Mouse (Mus musculus) A20 (cell line): ENCODE data around the gene Cmc1.

Source experiments
- DNase-seq: peaks from one replicate; pipeline ENCODE4 v3.0.0-alpha.2; 2011; ENCODE audit warnings: low read depth, low spot score

Cmc1 gene

DNA sequence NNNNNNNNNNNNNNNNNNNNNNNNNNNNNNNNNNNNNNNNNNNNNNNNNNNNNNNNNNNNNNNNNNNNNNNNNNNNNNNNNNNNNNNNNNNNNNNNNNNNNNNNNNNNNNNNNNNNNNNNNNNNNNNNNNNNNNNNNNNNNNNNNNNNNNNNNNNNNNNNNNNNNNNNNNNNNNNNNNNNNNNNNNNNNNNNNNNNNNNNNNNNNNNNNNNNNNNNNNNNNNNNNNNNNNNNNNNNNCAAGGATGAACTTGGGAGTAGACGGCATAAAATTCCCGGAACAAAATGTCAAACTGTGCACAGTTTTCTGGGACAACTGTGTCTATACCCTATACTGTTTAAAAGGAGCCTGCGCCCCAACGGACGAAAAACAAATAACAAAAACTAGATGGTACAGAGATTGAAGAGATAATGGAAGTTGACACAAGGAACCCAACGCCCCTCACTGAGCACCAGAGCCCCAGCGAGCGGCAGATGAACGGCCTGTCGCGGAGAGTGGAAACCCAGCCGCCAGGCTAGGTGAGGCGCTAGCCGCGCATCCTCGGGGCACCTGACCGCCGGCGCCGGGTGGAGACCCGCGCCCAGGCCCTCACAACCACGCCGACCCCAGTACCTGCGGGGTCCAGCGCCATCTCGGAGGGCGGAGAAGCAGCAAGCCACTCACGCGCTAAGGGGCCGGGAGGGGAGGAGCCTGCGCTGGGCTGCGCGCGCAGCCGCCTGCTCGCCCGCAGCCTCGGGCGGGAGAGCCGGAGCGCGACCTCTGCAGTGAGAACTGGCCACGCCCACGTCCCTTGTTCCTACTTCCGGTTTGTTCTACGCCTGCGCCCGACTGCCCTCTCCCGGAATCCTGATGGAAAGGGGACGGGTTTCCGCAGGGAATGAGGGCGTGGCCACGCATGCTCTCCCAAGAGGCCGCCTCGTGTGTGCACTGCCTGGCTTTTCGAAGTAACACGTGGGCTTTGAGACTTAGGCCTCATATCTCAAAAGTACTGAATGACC is at the start of gene Cmc1:
Gene Cmc1, minus strand, starts transcription at position 771 of the 996 bp plus-strand sequence.
- peak; percentile 95 for DNase-seq

DNA sequence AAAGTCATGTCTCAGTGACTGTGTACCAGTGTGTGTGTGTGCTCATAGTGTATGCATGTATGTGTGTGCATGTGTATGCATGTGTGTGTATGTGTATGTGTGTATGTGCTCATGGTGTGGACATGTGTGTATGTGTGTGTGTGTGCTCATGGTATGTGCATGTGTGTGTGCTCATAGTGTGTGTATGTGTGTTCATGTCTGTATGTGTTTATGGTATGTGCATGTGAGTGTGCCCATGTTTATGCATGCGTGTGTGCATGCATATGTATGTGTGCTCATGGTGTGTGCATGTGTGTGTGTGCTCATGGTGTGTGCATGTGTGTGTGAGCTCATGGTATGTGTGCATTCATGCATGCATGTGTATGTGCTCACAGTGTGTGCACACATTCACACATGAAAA is 48.6 kb upstream of the Cmc1 start:
- DNase-seq = no peak

GRCm38 (mm10) chr9:118196661-118197390 is 46.8 kb upstream of the Cmc1 start:
- DNase-seq = no peak

DNA sequence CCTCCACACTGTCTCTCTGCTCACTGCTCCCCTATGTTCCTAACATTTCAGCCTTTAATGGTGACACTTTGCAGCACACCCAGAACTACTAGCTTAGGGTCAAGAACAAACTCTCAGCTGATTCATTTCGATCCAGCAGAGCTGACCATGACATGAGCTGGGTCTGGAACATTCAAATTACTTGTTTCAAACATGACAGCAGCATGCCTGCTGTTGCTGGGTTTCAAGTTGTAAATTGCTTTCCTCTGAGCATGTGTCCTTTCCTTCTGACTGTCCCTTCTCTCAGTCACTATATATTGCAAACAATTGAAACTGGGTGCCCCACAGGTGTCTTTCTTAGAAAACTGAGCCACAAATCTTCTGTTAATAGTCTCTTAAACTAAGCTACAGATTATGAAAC is 43.3 kb upstream of the Cmc1 start:
- DNase-seq = peak; percentile 6

DNA sequence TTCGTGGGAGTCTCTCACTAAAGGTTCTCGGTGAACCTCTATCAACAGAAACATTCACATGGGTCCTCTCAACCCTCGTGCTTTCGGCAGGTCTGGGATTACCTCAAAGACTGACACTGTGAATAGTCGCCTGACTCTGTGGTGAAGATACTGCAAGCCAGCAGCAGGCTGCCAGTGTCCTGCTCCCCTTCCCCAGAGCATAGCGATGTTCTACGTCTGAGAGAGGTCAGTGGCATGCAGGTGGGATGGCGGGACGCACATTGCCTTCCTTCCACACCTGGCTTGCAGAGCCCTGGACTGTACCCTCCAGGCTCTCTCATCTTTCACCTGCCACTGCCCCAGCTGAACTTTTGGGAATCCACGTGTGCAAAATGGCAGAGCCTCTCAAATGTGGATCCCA is 41.3 kb upstream of the Cmc1 start:
- no peak for DNase-seq

DNA sequence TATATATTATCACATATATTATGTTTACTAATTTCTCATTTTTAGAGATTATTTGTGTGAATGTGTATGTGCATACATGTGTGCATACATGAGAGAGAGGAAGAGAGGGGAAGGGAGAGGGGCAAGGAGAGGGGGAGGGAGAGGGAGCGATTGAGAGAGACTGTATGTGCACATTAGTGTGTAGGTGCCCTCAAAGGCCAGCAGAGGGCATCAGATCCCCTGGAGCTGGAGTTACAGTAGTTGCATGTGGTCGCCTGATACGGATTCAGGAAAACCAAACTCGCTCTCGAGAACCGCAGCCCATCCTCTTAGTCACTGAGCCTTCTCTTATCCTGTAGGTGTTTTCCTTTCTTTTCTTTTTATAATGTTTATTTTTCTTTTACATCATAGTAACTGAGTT is 38.4 kb upstream of the Cmc1 start:
- no peak for DNase-seq

DNA sequence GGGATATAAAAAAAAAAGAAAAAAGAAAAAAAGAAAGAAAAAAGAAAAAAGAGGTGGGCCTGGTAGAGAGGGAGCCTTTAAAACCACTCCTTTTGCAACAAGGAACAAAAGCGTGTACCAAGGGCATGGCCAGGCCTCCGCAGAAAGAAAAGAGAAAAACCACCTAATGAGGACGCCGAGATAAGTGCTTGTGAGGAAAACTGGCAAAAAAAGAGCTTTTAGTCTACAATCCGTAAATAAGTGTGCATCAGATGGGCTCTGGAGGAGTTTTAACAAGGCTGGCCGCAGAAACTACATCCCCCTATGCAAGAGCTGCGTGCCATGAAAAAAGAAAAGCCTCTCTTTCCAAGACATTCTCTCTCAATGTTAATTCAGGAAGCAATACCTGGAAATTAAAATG is 37.4 kb upstream of the Cmc1 start:
- no peak for DNase-seq

- DNase-seq = no peak
Observed at GRCm38 (mm10) chr9:118186776-118187175, 36.8 kb upstream of the Cmc1 start.

DNA sequence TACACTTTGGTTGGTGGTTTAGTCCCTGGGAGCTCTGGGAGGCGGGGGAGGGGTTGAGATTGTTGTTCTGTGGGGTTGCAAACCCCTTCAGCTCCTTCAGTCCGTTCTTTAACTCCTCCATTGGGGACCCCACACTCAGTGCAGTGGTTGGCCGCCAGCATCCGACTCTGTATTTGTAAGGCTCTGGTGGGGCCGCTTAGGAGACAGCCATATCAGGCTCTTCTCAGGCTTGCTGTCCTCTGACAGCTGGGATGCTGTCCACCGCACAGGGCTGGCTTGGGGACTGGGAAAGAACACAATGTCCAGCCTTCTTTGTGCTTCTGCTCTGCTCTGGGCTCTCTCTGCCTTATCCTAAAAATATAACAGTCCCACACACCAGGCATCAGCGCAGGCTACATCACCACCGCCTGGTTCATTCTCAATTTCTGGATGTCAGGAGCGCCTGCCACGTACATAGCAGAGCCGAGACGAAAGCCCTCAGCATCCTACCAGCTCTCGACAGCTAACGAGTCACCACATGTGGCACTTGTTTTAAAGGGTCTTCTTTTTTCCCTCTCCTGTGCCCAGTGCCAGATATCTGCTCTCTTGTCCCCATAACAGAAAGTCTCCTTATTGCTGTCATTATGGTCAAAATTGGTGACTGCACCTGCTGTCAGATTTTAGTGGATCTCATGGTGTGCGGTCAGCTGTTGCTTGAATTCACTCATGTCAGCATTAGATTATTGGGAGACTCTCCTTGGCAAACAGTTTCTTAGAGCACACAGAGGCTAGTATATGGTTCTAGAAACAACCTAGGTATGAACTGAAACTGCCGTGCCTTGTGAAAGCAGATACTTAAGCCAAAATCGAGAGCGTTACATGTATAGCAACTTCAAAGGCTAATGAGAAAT is 29.4 kb upstream of the Cmc1 start:
- no peak for DNase-seq

DNA sequence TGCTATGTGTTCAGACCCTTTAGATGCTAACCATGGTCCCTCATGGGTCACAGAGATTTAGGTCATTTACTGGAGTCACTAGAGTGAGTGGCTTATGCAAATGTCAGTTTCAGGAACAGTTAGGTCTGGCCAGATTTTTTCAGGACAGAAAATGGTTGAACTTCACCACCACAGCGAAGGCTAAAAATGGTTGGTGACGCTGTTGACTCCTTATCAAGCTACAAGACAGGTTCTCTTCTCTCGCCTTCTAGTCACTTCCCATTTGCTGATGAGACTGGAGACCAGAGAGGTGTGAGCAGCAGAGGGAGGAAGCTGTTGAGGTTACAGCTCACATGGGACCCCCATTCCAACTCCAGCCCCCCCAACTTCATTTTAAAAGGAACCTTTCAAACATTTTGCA is 26.7 kb upstream of the Cmc1 start:
- no peak for DNase-seq

GRCm38 (mm10) chr9:118175411-118175810 is 25.4 kb upstream of the Cmc1 start:
- no peak for DNase-seq

GRCm38 (mm10) chr9:118173086-118173485 is 23.1 kb upstream of the Cmc1 start:
- DNase-seq = no peak

DNA sequence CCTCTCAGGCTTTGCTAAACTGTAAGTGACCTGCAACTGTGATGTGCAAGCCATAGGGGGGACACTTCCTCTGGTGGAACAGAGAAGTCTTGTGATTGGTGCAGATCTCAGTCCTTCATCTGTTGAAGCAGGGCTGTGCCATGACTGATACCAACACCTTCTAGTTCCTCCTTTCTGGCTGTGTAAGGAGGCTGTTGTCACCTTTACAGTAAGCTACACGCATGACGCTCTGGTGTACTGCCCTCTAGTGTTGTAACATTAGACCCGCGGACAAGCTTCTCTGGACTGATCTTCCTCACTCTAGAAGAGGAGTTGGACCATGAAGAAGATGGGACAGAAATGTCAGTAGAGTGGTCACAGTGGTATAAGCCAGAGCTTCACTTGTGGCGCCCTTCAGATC is 18.6 kb upstream of the Cmc1 start:
- peak; percentile 63 for DNase-seq

GRCm38 (mm10) chr9:118167606-118168005 is 17.6 kb upstream of the Cmc1 start:
- no peak for DNase-seq

GRCm38 (mm10) chr9:118161536-118161935 is 11.6 kb upstream of the Cmc1 start:
- DNase-seq = no peak

- DNase-seq = no peak
Observed at GRCm38 (mm10) chr9:118159936-118160335, 10.0 kb upstream of the Cmc1 start.

DNA sequence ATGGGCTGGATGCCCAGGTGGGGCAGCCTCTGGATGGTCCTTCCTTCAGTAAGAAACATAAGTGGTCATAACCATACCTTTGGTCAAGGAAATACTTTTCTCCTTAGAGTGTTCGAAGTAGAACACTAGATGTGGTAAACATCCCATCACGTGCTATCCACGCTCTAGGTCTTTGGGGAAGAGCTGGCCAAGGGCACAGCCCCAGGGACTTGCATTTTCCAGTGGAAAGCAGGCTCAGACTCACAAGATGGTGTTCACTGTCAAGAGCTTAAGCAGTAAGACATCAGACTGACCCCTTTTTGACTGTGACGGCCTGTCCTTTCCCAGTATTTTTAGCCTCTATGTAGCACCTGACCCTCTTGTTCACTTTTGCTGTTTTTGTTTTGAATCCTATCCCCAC is 8.2 kb upstream of the Cmc1 start:
- no peak for DNase-seq

DNA sequence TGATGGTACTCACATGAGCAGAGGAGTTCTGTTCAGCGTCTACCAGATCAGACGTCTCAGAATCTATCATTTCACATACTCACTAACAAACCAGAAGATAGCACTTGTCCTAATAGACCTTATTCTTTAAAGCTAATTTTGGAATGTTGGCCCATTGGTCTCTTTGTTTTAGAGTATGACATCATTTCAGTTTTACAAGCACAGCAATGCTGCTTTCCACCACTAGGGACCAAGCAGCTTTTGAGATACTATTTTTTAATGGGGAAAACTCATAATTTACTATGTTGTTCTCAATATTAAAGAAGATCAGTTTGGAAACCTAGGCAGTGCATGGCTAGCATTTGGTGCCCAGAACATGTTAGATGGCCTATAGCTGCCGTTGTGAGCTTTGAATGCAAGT is 7.3 kb upstream of the Cmc1 start:
- peak; percentile 30 for DNase-seq

DNA sequence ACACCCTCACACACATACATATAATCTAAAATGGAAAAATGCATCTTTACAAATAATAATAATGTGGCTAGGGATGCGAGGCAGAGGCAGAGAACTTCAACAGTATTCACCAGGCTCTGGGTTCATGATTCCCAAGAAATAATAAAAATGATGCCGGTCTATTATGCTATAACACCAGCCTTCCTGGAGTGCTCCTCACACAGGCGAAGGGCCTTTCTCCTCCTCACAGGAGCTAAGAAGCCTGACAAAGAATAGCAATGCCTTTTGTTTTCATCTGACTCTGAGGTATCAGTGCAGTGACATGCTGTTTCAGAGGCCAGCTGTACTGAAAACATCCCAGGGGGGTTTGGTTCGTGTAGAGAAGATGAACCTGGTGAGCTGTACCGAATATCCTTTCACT is 4.7 kb upstream of the Cmc1 start:
- no peak for DNase-seq

DNA sequence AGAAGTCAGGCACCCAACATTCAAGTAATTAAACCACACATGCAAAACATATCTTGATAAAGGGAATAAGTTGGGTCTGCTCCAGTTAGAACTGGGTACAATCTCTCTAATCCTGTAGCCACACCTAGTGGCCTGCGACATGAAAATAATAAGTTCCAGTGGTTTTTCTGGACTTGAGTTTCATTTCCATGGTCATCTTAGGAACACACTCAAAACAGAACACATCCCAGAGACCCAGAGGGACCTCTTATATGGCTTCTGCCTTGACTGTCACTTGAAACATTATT is 1.2 kb upstream of the Cmc1 start:
- no peak for DNase-seq

GRCm38 (mm10) chr9:118150429-118151220 is 648 bp upstream of the Cmc1 start:
- DNase-seq = no peak
